Mouse (Mus musculus) left cerebral cortex, adult 8-10 months (tissue): ENCODE results near the gene Tnfrsf22. TPM values are rescaled to one million over a fixed set of nuclear protein-coding genes. Genes with fewer than 3 reads are reported as not detected.

Source experiments
- total RNA-seq, 4 experiments: library from RNA; stranded (reverse); gene quantifications; 2 replicates each; pipeline ENCODE4 v1.2.4; 2022

The Tnfrsf22 gene
- total RNA-seq, 4 experiments from 2014 or later = 1.0 to 2.9 (median 2.8) TPM

Other genes starting within 250 kb of the Tnfrsf22 start
- 10 to 100 TPM; 16.4 to 17.3 (median 16.9) TPM for gene Cdkn1c, start 188.6 kb downstream of the Tnfrsf22 start, total RNA-seq
- 1 to 10 TPM in 3 of 4 experiments, under 1 TPM in 1; 0.78 to 1.8 (median 1.2) TPM for gene Slc22a18, start 175.9 kb downstream of the Tnfrsf22 start, total RNA-seq
- gene Phlda2, start 146.5 kb downstream of the Tnfrsf22 start, total RNA-seq = not detected
- gene Nap1l4, start 100.6 kb downstream of the Tnfrsf22 start, total RNA-seq = 100 to 1,000 TPM; 106 to 123 (median 113) TPM
- gene Cars, start 49.6 kb downstream of the Tnfrsf22 start, total RNA-seq = 10 to 100 TPM; 50.1 to 58.2 (median 54.2) TPM
- gene Tnfrsf26, start 20.9 kb downstream of the Tnfrsf22 start, total RNA-seq = not detected
- 1 to 10 TPM in 2 of 4 experiments, under 1 TPM in 2; 0.72 to 2.3 (median 1.1) TPM for gene Tnfrsf23, start 36.2 kb upstream of the Tnfrsf22 start, total RNA-seq
- gene Osbpl5, start 107.3 kb upstream of the Tnfrsf22 start, total RNA-seq = 10 to 100 TPM; 32.1 to 43.1 (median 38.2) TPM
- not detected for gene Mrgprg, start 117.3 kb upstream of the Tnfrsf22 start, total RNA-seq
- gene Mrgpre, start 134.8 kb upstream of the Tnfrsf22 start, total RNA-seq = 1 to 10 TPM; 7.0 to 8.4 (median 7.8) TPM
- gene Nadsyn1, start 173.2 kb upstream of the Tnfrsf22 start, total RNA-seq = 1 to 10 TPM; 5.4 to 7.8 (median 5.7) TPM
- 10 to 100 TPM; 37.6 to 43.0 (median 39.8) TPM for gene Dhcr7, start 173.5 kb upstream of the Tnfrsf22 start, total RNA-seq
- not detected for gene Gm498, start 217.2 kb upstream of the Tnfrsf22 start, total RNA-seq